Mouse (Mus musculus) kidney, embryonic 16.5 days (tissue): ENCODE data around the gene Fmo2. TPM values are rescaled to one million over a fixed set of nuclear protein-coding genes. Genes with fewer than 3 reads are reported as not detected.

Experiments
- ATAC-seq: fragments of 200-750 bp; cut with Nextera tagmentation; 2 replicates; pipeline ENCODE4 v1.8.0; 2017; ENCODE audit warnings: moderate TSS enrichment; ENCODE audit not compliant: low FRiP score, low TSS enrichment
- H3K27ac ChIP-seq: fragments of 300-500 bp; sonication (generic); 2 replicates; pipeline ENCODE4 v1.5.1; 2014; ENCODE audit warnings: low read length
- H3K27me3 ChIP-seq: fragments of 300-500 bp; sonication (generic); 2 replicates; pipeline ENCODE4 v1.6.1; 2014; ENCODE audit warnings: low read length, control low read depth, mixed read lengths; ENCODE audit not compliant: insufficient read depth
- H3K36me3 ChIP-seq: fragments of 300-500 bp; sonication (generic); 2 replicates; pipeline ENCODE4 v1.6.1; 2014; ENCODE audit warnings: low read length, control low read depth, mixed read lengths; ENCODE audit not compliant: insufficient read depth
- H3K4me1 ChIP-seq: fragments of 300-500 bp; sonication (generic); 2 replicates; pipeline ENCODE4 v1.6.1; 2014; ENCODE audit warnings: low read length, control low read depth, mixed read lengths; ENCODE audit not compliant: insufficient read depth
- H3K4me2 ChIP-seq: fragments of 300-500 bp; sonication (generic); replicated peaks from 2 replicates; pipeline ENCODE4 v1.6.1; 2014; ENCODE audit warnings: low read depth, low read length
- H3K4me3 ChIP-seq: fragments of 300-500 bp; sonication (generic); 2 replicates; pipeline ENCODE4 v1.5.1; 2014; ENCODE audit warnings: mild to moderate bottlenecking, low read length
- H3K9ac ChIP-seq: fragments of 300-500 bp; sonication (generic); replicated peaks from 2 replicates; pipeline ENCODE4 v1.6.1; 2014; ENCODE audit warnings: low read length
- H3K9me3 ChIP-seq: fragments of 300-500 bp; sonication (generic); 2 replicates; pipeline ENCODE4 v1.6.1; 2016; ENCODE audit warnings: low read length, control low read depth
- WGBS: fragments of 180-500 bp; shearing (Covaris S2); extraction: QIAGEN DNeasy Blood & Tissue Kit; methylation state at CpG from one replicate; pipeline ENCODE4 v1.1.7; 2014; 5-methylcytosine and 5-hydroxymethylcytosine counted together
- polyA plus RNA-seq: library from polyadenylated mRNA; unstranded; fragments of >200 nt; fragmentation: Nextera tagmentation; extraction: Ambion mirVana; gene quantifications from 2 replicates; pipeline ENCODE4 v1.2.1, GENCODE M21; 2015

Fmo2 gene
- polyA plus RNA-seq, 1 experiment from 2014 or later, result 9.3 TPM

DNA sequence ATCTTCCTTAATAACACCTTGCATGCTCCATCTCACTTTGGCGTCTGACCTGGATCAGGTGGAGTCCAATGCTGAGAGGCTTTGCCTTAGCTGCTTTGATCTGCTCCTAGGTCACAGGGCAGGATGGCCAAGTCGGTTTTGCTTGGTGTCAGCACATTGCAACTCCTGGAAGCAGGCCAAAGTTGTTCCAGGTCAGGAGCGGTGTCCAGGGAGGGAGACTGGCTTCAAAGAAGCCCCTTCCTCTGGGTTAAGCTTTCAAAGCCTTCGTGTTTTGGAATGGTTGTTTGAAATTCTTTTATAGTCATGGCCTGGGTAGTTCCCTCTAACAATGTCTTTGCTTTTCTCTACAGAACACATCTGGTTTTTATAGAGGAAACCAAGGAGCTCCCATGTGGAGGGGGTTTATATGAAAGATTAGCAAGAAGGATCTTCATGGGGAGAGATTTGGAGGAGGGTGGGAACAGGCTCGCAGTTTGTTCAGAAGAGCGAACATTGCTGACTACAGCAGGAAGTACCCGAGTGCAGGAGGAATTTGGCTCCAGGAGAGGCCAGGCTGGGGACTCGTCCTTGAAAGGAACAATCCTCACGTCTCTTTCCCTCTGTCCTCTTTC is 26.7 kb downstream of the Fmo2 start:
- peaks cover 10% of the 10 kb centered on the region for H3K4me1 ChIP-seq

DNA sequence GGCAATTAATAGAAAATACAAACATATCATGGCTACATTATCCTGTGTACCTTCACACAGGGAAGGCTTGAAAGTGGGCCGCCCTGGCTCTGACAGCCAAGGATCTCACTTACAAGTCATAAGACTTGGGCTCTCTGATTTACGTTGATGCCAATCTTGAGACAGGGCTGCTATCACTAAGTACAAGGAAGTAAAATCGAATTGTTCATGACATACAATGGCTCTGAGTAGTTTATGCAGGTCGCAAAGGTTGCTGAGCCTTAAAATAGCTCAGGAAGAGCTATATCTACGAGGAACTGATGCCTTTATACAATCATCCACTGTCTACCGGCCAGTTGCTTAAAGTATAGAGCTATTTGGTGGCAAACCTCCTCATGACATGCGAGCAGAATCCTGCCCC is 27.5 kb downstream of the Fmo2 start:
- ATAC-seq, result no peak
- H3K4me2 ChIP-seq, result no peak overlapping the region
- 67% methylated on average over 7 of the region's 7 CpGs for WGBS
- no peaks in the 10 kb centered on the region for H3K36me3 ChIP-seq
- no peak overlapping the region for H3K27ac ChIP-seq
- no peak overlapping the region for H3K4me3 ChIP-seq
- peaks cover 10% of the 10 kb centered on the region for H3K4me1 ChIP-seq
- no peak overlapping the region for H3K9ac ChIP-seq
- H3K27me3 ChIP-seq, result no peaks in the 10 kb centered on the region
- H3K9me3 ChIP-seq, result no peaks in the 10 kb centered on the region

More for the DNA sequence above, 26.7 kb downstream of the Fmo2 start:
- Histone ChIP-seq H3K4me3 (no peak overlapping the region), H3K27me3 (no peaks in the 10 kb centered on the region), H3K4me2 (no peak overlapping the region), H3K27ac (peak overlapping the region; percentile 44), H3K9me3 (no peaks in the 10 kb centered on the region), H3K9ac (no peak overlapping the region), H3K36me3 (no peaks in the 10 kb centered on the region)
- 21% methylated on average over 9 of the region's 9 CpGs for WGBS
- ATAC-seq, result peak; percentile 76; the same call in 1 of the 2 replicates

DNA sequence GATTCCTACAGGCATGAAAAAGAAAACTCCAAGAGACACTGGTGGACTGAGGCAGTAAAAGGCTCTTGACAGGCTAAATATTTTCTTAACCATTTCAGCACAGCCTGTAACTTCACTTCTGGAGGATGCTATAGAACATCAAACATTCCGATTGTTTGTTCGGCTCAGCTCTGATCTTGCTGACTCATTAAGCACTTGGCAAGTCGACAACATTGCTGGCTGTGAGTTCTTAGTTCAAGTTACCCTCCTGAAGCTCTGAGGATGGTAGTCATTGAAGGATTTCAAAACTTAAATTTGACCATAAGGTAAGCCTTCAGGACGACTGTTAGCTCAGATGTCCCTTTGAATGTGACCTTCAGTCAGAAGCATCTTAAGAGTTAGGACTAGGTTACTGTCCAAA is 31.1 kb downstream of the Fmo2 start:
- Histone ChIP-seq H3K4me1 (peaks cover 21% of the 10 kb centered on the region), H3K4me3 (no peak overlapping the region), H3K36me3 (no peaks in the 10 kb centered on the region), H3K27me3 (no peaks in the 10 kb centered on the region), H3K9ac (no peak overlapping the region), H3K4me2 (no peak overlapping the region), H3K9me3 (no peaks in the 10 kb centered on the region), H3K27ac (no peak overlapping the region)
- 61% methylated on average over 4 of the region's 4 CpGs for WGBS
- ATAC-seq, result no peak

DNA sequence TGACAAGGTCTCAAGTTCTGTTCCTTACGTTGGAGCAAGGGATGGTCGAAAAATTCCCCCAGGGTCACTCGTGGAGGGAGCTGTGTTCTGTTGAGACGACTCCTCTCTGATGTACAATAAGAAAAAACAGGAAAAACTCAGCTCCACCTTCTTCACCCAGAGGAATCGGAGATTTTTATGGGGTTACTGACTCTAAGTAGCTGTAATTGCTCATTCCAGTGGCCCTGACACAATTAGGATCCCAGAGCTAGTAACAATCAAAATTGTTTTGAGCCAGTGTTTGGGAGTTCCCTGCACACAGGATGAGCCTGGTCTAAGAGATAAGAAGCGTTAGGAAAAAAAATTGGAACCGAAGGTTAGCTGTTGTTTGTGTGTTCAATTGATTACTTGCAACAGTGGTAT is 32.2 kb downstream of the Fmo2 start, which contains the start of gene Fmo1:
Gene Fmo1, minus strand, starts transcription at position 331 of the 402 bp plus-strand sequence.
- WGBS, result 40% methylated on average over 7 of the region's 7 CpGs
- Histone ChIP-seq H3K9me3 (no peaks in the 10 kb centered on the region), H3K36me3 (no peaks in the 10 kb centered on the region), H3K4me1 (peaks cover 13% of the 10 kb centered on the region; the same call in 1 of the 2 replicates), H3K4me2 (no peak within 1 kb of the TSS), H3K9ac (no peak within 1 kb of the TSS), H3K27ac (peak within 1 kb of the TSS; percentile 46; the same call in 1 of the 2 replicates), H3K27me3 (no peaks in the 10 kb centered on the region), H3K4me3 (no peak within 1 kb of the TSS)
- no peak for ATAC-seq

DNA sequence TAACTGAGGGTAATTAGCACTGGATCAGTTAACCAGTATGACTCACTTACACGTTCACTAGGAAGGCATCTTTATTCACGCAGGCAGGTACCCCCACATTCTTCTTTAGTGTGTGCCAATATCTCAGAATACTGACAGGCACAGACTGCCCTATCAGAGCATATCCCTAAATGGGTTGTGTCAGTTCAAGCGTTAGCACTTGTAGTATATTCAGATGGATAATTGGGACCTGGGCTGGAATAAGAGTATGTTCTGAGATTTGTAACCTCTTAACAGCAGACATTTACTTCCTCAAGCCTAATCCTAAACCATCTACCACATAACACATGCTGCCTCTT is 33.1 kb downstream of the Fmo2 start:
- Histone ChIP-seq H3K27me3 (no peaks in the 10 kb centered on the region), H3K4me2 (no peak overlapping the region), H3K27ac (peak overlapping the region; percentile 46; the same call in 1 of the 2 replicates), H3K4me1 (peaks cover 14% of the 10 kb centered on the region; the same call in 1 of the 2 replicates), H3K9me3 (no peaks in the 10 kb centered on the region), H3K9ac (no peak overlapping the region), H3K36me3 (no peaks in the 10 kb centered on the region), H3K4me3 (no peak overlapping the region)
- ATAC-seq, result no peak
- WGBS, result 61% methylated on average over 3 of the region's 3 CpGs

DNA sequence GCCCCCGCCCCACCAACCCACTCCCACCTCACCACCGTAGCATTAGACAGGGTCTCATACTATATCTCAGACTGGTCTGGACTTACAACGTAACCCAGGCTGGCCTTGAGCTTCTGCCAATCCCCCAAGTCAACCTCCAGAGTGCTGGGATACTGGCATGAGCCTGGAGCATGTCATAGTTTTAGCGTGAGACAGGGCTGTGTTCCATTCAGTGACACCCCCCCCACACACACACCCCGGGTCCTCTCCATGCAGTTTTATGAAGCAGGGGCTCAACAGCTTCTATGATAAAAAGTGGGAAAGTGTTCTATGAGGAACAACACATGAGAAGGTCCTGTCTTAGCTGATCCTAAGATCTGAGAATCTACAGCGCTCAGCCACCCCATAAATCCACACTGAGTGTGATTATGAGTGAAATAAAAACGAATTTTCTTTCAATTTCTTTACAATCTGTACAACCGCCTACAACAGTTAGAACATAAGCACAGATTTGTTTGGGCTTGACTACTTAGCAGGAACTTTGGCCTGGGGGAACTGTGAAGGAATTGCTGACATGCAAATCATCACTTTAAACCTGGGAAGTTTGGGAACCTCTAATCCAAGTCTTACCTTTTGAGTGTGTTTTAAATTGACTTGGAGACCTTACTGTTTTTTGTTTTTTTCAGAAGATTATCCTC is 33.6 kb downstream of the Fmo2 start:
- Histone ChIP-seq H3K9ac (no peak overlapping the region), H3K9me3 (no peaks in the 10 kb centered on the region), H3K4me2 (no peak overlapping the region), H3K4me1 (peaks cover 14% of the 10 kb centered on the region; the same call in 1 of the 2 replicates), H3K27me3 (no peaks in the 10 kb centered on the region), H3K4me3 (no peak overlapping the region), H3K36me3 (no peaks in the 10 kb centered on the region), H3K27ac (peak overlapping the region; percentile 46)
- 71% methylated on average over 8 of the region's 8 CpGs for WGBS
- ATAC-seq, result peak; percentile 27; the same call in 1 of the 2 replicates

DNA sequence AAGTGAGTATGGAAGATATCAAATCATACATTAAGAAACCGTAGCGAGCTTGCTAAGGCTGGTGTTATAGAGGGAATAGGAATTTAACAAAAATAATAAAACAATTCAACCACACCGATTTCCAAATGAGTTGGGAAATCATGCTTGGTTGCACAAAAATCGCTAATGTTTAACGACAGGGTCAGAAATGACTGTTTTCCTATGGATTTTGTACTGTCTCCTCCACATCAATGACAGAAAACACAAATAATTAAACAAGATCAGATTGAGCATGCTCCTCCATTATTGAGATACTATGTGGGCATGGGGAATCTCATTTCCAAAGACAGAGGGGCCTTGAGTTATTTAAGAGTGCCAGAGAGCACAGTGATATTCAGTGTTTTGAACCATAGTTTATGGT is 34.2 kb downstream of the Fmo2 start:
- ATAC-seq, result no peak
- no peak overlapping the region for H3K9ac ChIP-seq
- H3K4me1 ChIP-seq, result peaks cover 16% of the 10 kb centered on the region; the same call in 1 of the 2 replicates
- H3K27ac ChIP-seq, result no peak overlapping the region
- no peak overlapping the region for H3K4me2 ChIP-seq
- no peaks in the 10 kb centered on the region for H3K9me3 ChIP-seq
- H3K27me3 ChIP-seq, result no peaks in the 10 kb centered on the region
- H3K36me3 ChIP-seq, result no peaks in the 10 kb centered on the region
- 68% methylated on average over 5 of the region's 5 CpGs for WGBS
- H3K4me3 ChIP-seq, result no peak overlapping the region

DNA sequence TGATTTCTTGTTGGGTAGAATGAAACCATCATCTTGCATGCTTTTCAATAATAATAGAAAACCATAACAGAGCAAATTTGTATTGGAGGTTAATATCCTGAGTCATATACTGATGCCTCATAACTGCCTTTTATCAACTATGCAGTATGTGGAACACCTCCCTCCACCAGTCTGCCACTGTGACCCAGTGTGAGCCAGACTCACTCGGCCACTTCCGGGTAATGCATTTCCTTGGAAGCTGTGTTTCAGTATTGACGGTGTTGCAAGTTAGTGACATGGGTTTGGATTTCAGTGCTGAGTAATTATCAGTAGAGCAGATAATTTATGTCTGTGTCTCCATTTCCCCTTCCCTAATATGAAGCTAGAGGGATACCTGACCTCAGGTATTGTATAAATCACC is 34.9 kb downstream of the Fmo2 start:
- Histone ChIP-seq H3K9ac (no peak overlapping the region), H3K4me1 (peaks cover 23% of the 10 kb centered on the region; the same call in 1 of the 2 replicates), H3K4me2 (no peak overlapping the region), H3K36me3 (no peaks in the 10 kb centered on the region), H3K27me3 (no peaks in the 10 kb centered on the region), H3K4me3 (no peak overlapping the region), H3K9me3 (no peaks in the 10 kb centered on the region), H3K27ac (no peak overlapping the region)
- ATAC-seq, result no peak
- WGBS, result 48% methylated on average over 3 of the region's 3 CpGs

DNA sequence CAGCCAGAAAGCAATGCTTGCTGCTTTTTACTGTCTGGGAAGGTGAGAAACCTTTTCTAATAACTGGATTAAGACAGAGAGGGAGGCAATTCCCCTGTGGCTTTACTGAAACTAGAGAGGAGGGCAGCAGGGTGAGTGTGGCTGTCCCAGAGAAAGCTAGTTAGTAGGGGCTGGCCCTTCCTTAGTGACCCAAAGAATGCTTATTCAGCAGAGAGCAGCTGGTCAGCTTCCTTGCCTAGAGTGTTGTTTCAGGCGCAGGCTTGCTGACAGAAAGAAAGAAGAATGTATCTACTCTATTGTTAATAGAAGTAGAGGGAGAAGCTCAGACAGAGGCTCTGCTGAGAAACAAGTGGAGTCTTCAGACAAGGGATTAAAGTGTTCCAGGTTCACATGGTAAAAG is 36.2 kb downstream of the Fmo2 start:
- ATAC-seq, result no peak; the same call in 1 of the 2 replicates
- H3K27me3 ChIP-seq, result no peaks in the 10 kb centered on the region
- H3K4me2 ChIP-seq, result no peak overlapping the region
- no peaks in the 10 kb centered on the region for H3K36me3 ChIP-seq
- 33% methylated on average over 1 of the region's 1 CpGs for WGBS
- no peaks in the 10 kb centered on the region for H3K9me3 ChIP-seq
- no peak overlapping the region for H3K4me3 ChIP-seq
- H3K9ac ChIP-seq, result no peak overlapping the region
- peak overlapping the region; percentile 53 for H3K27ac ChIP-seq
- peaks cover 23% of the 10 kb centered on the region; the same call in 1 of the 2 replicates for H3K4me1 ChIP-seq

DNA sequence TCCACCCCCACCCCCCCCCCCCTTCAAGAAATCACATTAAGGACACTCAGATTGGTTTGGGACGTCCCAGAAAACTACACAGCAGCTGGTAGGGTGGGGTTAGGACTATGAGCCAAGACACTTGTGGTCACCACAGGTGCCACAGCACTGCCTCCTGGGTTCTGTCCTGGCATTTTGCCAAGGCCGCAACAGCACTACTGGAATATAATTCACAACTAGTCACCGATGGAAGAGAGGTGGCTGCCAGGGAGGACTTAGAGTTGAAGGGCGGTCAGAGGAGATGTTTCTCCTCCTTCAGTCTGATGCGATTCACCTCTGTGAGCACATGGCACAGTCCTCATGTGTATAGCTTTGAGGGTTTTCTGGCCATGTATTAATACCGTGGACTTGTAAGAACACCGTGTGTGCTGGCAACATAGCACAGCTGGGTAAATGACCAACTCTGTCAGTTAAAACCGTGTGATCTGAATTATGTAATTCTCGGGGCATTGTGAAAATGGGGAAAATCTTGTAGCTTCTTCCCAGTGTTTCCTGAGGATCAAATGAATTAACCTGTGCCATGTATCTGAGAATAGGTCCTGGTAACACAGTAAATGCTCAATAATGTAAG is 38.4 kb downstream of the Fmo2 start:
- peaks cover 23% of the 10 kb centered on the region; the same call in 1 of the 2 replicates for H3K4me1 ChIP-seq
- ATAC-seq, result peak; percentile 72
- H3K27ac ChIP-seq, result no peak overlapping the region
- H3K4me3 ChIP-seq, result no peak overlapping the region
- H3K27me3 ChIP-seq, result no peaks in the 10 kb centered on the region
- no peak overlapping the region for H3K4me2 ChIP-seq
- no peak overlapping the region for H3K9ac ChIP-seq
- 63% methylated on average over 9 of the region's 9 CpGs for WGBS
- H3K36me3 ChIP-seq, result no peaks in the 10 kb centered on the region
- no peaks in the 10 kb centered on the region for H3K9me3 ChIP-seq
